Mouse (Mus musculus) layer of hippocampus, adult 18-20 months (tissue): ENCODE data around the gene Cd300lf. TPM values are rescaled to one million over a fixed set of nuclear protein-coding genes. Genes with fewer than 3 reads are reported as not detected.

ENCODE experiments used
- DNase-seq, 2 experiments: peaks; one replicate each; pipeline ENCODE4 v3.0.0; 2022; ENCODE audit warnings: low spot score in 2 of 2
- long read RNA-seq: library from polyadenylated mRNA; stranded (forward); transcript quantifications from one replicate; pipeline ENCODE4 v2.0.0, GENCODE M21; 2021
- total RNA-seq, 2 experiments: library from RNA; stranded (reverse); gene quantifications; 2 replicates each; pipeline ENCODE4 v1.2.3; 2021

Cd300lf gene
- under 1 TPM; 0.45 to 0.51 TPM for total RNA-seq
- long read RNA-seq, partial matches to known transcripts, result 0 of 1 reads
- long read RNA-seq, other reads (novel, unspliced or antisense), result 0 of 1 reads

DNA sequence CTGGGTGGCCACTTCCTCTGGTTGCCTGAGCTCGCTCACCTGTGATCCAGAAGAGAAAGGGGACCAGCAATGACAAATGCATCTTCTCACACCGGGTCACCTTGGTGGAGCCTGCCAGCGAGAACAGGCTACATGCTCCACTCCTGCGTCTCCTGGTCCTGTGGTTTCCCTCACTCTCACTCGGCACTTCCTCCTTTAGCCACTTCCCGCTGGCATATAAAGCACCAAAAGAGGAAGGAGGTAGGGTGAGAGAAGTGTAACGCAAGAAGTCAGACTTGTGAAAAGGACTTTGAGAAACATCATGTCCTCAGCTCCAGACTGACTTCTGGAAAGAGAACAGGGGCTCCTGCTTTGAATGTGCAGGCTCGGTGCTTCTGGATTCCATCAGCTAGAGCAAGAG is at the start of gene Cd300lf:
TSS of gene Cd300lf (minus strand) at position 193 of the 400 bp plus-strand sequence.
- peak in 1 of 2 experiments; percentile 4 for DNase-seq

DNA sequence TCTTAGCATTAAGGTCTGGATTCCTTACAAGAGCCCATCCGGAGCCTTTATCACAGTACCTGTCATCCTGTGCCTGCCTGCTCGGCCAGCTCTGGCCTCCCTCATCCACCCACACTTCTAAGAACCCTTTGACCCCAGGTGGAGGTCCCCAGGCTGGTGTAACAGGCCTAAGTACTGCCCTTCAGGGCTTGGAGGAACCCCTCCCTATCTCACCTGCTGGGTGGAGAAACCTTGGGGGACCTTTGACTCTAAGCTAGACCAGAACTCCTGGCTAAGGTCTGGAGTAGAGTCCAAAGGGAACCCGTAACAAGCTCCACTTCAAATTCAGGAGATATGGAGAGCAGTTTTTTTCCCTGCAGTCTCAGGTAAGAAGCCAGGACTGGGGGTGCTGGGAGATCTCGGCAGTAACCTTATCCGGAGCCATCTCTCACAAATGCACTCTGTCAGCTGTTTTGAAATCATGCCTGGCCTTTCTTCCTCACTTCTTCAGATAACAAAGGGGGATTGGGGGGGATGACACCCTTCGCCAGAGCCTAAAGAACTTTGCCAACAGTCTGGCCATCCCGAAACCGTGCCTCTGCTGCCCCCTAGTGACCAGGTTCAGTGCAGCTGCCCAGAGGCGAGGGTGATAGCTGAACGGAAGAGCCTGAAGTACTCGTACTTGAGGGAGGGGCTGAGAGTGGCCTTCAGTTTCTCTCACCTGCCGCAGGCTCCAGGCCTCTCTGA is 48.3 kb upstream of the Cd300lf start:
- peak in 1 of 2 experiments; percentile 78 for DNase-seq

DNA sequence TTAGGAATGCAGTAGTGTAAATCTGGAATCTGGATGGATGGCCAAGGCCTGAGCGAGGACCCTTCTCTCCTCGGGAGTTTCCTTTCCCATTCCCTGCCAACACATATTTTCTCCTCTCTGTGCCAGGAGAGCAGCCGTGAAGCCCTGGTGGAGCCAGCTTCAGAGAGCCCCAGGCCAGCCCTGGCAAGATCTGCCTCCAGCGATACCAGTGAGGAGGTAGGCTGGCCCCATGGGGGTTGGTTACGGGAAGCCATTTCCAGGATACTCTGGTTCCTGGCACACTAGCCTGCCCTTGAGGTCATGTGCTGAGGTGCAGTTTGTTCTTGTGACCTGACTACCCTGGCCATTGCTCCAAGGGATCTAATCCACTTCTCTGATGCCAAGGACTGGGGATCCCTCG is 46.1 kb upstream of the Cd300lf start:
- no peak for DNase-seq

DNA sequence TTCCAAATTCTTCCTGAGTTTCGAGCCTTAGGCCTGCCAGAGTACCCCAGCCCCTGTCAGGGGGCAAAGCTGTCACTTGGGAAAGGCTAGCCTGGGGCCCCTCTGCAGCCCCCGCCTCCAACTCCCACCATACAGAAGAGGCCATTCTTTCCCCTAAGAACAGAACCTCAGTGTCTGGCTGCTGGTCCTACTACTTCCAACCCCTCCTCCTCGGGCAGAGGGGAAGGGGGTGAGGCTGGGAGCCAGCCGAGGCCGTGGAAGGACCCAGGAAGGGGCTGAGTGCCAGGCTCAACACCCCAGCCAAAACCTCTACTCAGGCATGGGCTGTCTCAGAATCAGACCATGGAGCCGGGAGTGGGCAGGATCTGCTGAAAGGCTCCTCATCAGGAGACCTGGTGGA is 45.4 kb upstream of the Cd300lf start:
- DNase-seq, result peak in 1 of 2 experiments; percentile 34

DNA sequence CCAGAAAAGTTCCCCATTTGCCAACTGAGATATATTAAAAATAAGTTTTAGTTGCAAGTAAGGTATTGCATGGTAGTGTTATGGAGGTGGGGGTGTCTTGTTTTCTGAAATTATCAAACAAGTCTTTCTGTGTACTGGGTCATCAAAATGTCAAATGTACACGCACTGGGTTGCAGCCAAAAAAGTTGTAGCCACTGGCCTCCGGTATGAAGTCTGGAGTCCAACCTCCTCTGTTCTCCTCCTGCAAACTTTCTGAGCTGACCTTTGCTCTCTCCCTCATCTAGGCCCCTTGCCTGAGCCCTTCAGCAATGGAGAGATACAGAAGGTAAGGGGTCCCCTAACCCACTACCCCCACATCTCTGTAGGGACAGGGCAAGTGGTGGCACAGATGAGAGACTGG is 45.0 kb upstream of the Cd300lf start:
- no peak for DNase-seq

DNA sequence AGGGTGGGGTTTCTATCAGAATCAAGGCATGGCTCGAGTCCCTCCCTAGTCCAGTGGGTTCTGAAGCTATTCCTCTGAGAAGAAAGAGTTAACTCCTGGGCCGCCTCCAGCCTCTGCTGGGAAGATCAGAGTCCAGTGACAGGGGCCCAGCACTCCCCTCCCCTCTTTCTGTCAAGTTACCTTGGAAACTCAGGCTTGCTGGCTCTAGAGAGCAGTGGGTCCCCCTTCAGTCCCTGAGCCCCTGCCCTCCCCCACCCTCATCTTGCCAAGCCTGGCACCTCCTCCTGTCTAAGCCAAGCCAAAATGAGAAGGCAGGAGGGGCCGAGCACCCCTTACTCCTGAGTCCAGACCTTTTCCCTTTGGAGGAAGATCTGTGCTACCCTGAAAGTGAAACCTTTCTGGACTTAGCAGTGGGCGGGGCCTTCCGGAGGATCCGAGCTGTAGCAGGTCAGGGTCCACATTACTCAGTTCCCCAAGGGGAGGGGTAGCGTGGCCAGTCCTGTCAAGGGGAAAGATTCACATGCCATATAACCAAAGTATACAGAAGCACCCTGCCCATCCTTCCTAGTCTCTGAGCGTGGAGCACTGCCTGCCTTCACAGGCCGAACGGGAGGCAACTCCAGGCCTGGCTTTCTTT is 43.9 kb upstream of the Cd300lf start:
- no peak for DNase-seq

DNA sequence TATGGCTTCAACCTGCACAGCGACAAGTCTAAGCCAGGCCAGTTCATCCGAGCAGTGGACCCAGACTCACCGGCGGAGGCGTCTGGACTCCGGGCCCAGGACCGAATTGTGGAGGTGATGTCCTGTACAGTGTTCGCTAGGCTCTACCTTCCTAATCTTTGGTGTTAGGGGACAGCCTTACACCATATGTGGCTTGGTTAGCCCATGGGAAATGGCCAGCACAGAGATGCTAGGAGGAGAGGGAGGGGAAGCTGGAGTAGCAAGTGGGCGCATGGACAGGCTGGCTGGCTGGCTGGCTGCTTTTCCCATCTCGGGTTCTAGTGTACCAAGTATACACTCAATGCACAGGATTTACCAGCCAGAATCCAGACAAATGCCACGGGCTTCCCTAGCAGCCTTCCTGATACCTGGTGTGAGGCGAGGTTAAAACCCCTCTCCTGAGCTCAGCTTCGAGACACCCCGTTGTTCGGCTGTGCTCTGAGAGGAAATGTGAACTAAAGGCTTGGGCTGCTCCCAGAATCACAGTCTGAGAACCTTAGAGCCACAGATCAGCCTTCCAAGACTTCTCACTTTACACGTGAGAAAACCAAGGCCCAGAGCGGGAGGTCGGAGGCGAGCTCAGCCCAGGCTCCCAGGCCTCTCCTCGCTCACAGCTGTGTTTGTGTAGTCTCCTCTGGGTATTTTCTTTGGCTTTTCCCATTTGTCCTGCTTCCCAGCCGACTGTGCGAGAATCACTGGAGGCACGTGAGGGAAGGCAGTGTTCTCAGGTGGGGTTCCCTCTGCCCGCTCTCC is 42.8 kb upstream of the Cd300lf start:
- no peak for DNase-seq

DNA sequence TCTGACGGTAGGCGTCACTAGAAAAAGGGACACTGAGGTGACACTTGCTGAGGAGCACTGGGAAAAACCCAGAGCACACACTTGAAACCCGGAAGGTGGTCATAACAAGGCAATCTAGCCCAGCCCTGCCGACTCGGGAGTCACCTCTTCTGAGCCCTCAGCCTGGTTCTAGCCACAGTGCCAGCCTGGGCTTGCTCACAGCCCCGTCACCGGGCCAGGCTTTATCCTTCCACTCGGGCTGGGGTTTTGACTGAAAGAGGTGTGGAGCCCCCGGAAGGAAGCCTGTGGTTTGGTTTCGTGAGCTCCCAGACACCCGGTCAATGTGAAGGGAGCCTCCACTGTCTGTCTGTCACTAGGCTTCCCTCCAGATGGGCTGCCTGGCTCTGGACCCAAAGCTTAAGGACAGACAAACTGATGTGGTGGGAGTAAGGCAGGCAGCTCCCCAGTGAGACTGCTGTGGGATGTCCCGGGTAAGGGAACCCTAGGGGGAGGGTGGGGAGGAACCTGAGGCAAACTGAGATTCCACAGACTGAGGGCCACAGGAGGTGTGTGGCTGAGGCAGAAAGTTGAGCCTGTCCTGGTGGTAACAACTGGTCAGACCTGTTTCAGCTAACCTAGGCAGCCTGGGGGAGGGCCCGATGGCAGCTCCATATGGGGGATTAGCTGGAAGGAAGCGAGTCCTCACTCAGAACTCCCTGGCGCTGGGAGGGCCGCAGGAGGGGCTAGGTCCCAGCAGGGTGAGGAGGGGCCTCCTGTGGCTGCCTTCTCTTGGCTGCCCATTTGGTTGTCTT is 40.0 kb upstream of the Cd300lf start:
- no peak for DNase-seq

DNA sequence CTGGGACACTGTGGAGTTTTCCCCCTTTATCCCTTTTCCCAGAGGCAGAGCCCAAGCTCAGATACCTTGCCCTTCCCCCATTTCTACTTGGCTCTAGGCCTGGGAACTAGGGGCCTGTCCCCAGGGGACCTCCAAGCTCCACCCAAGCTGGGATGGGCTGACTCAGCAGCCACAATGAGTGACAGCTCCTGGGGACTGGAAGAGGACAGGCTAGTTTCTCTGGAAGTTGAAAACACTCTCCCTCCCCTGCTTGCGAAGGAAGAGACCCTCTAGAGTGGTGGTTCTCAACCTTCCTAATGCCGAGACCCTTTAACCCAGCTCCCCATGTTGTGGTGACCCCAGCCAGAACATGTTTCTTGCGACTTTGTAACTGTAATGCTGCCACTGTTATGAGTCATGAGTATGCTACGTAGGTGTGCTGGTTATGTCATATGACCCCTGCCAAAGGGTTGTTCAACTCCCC is 39.1 kb upstream of the Cd300lf start:
- no peak for DNase-seq

DNA sequence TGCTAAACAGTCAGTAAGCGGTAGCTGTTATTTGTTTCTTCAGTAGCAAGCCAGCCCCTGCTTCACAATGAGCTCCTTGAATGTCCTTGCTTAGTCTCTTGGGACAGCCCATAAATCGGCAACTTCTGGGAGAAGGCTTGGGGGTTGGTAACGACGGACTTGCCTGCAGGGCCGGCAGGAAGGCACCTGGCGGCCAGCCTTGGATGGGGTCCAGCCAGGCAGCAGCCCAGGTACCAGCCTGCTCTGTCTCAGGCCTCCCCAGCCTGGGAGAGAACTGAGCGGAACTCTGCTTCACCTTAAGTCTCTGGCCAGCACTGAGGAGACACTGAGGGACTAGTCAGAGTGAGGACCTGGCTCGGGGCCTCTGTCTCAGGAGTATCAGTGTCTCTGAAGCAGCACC is 37.3 kb upstream of the Cd300lf start:
- DNase-seq, result no peak

DNA sequence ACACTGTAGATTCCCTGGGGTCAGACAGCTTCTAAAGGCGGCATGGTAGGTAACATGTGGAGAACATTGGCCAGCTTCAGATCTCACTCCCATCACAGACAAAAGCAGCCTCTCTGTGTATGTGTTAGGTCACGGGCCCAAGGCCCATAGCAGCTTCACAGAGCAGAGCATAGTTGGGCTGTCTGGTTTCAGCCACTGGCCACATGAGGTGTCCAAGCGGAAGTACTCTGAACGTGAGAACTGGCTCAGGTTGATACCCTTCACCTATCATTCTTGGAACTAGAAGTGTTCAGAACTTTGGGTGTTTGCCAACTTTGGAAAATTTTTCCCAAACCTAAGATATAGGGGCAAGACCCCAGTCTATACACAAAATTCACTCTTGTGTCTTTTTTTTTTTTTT is 35.6 kb upstream of the Cd300lf start:
- no peak for DNase-seq

DNA sequence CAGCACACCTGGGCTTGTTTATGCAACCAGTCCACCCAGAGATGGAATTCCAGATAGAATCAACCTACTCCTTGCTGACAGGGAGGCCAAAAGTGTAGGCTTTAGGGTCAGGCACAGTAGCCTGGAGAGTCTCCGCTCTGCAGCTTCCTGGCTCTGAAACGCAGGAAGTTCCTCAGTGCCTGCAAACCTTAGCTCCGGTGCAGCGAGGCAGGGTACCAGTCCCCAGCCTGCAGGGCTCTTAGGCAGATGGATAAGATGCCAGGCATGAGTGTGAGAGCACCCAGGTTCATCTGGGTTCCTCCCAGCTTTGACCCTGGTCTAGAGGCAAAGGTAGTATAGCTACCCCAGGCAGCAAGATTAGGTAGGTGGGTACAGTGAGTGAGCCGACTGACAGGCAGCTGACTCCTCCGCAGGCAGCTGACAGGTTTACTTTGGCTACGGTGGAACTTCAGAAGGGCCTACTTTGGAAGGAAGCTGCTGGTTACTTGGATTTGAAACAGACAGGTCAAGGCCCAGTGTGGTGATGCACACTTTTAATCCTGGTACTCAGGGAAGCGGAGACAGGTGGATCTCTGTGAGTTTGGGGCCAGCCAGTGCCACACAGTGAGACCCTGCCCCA is 33.9 kb upstream of the Cd300lf start:
- DNase-seq, result no peak

DNA sequence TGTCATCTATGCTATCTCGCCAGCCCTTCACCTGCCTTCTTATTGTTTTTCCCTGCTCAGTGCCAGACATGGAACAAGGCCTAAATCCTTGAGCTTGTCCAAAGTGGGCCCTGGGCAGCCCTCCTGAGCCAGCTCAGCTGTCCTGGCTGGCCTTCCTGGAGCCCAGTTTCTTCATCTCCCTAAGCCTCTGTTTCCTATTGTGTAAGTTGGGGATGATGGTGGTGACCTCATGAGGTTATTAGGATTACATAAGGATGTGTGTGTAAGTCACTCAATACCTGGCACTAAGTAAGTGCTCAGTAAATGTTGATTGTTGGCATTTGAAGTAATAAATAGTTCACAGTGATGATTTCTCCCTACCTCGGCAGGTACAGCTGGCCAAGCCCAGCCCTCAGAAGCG is 33.0 kb upstream of the Cd300lf start:
- no peak for DNase-seq

DNA sequence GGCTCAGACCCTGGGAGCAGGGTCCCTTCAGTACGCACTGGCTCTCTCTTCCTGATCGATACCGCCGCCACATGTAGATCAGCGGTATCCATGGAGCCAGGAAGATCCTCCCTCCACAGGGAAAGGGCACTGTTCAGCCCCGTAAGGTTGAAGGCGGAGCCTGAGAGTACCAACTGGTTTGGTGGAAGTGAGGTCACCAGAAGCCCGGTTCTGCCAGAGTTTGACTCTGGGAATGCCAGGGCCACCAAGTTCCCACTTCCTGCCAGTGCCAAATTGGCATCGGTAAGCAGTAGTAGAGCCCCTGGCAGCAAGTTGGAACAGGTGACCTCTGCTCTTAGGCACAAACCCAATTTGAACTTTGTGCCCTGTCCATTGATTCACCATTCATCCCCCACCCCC is 31.2 kb upstream of the Cd300lf start:
- DNase-seq, result peak in 1 of 2 experiments; percentile 37

DNA sequence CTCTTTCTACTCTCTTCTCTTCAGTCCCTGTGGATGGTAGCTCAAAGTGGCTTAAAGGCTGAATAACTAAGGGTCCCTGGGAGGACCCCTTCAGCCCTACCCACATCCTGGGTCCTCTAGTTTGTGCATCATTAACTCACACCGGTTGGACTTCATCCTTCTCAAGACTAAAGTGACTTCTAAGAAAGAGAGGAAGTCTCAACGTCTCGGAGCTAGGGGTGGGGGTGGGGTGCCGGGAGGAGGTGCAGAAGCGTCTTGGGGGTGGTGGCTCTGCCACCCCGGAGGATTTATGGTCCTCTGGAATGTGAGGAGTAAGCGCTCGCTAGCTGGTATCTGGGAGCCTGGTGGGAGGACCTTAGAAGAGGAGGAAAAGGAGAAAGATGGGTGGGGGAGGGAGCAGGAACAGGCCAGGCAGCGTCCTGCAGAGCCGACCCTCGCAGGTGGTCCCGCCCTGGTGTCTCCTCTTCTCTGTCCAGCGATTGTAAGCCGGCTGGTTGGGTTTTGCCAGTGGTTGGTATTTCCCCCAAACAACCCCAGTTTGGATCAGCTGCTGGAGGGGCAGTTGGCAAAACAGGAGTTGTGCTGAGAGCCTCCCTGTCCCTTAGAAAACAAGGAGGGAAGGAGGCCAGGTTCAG is 30.7 kb upstream of the Cd300lf start:
- DNase-seq, result no peak

DNA sequence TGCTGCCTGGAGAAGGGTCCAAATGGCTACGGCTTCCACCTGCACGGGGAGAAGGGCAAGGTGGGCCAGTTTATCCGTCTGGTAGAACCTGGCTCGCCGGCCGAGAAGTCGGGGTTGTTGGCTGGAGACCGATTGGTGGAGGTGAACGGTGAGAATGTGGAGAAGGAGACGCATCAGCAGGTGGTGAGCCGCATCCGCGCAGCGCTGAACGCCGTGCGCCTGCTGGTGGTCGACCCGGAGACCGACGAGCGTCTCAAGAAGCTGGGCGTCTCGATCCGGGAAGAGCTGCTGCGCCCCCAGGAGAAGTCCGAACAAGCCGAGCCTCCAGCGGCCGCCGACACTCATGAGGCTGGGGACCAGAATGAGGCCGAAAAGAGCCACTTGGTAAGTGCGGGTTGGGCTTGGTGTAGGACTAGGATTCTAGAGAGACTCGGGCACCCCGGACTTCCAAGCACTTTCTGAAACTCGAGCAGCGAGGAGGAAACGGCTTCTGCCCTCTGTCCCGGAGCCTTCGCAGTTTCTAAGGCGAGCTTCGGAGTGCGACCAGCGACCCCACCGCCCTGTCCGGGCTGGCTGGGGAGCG is 29.9 kb upstream of the Cd300lf start:
- DNase-seq, result no peak

DNA sequence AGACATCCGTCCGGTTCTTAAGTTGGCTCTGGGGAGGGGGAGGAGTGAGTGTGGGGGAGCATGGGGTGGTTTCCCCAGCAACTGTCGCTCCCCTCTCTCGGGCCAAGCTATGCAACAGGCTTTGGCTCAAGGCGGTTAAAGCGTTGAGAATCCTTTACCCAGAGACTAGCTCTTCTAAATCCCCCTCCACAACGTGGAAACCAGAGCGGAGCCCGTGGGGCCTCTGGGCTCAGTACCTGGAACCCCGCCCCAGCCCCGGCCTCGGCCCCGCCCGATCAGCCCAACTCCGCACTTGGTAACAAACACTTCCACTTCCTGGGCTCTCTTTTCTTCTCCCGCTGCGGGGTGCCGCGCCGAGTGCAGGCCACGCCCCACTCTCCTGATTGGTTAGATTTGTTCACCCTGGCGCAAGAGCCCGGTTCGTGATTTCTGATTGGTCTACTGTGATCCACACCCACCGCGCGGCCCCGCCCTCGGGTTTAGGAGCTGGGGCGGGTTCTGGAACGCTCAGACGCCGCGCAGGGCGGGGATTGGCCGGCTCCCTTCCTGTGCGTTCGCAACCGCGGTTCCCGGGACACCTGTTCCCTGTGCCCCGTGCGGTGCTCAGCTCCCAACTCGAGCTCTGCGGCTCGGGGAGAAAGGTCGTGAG is 29.2 kb upstream of the Cd300lf start, which contains the start of gene Slc9a3r1:
TSS of gene Slc9a3r1 (plus strand) at position 510 of the 649 bp plus-strand sequence.
- DNase-seq, result peak; percentile 86 to 96

DNA sequence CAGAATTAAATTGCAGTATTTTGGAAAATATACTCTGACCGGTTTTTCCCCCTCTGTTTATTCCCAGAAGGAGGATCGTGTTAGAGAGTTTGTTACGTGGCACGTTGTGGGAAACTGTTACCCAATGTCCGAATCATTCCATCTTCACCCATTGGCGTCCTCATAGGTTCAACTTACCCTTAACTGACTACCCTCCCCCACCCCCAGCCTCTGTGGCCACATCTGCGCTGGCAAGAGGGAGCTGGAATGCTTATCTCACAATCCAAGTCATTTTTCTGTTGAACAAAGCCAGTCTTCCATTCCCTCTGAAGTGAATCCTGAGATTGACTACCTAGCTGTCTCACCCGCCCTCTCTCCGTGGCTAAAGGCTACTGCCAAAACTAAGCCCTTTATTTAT is 28.4 kb upstream of the Cd300lf start:
- no peak for DNase-seq

DNA sequence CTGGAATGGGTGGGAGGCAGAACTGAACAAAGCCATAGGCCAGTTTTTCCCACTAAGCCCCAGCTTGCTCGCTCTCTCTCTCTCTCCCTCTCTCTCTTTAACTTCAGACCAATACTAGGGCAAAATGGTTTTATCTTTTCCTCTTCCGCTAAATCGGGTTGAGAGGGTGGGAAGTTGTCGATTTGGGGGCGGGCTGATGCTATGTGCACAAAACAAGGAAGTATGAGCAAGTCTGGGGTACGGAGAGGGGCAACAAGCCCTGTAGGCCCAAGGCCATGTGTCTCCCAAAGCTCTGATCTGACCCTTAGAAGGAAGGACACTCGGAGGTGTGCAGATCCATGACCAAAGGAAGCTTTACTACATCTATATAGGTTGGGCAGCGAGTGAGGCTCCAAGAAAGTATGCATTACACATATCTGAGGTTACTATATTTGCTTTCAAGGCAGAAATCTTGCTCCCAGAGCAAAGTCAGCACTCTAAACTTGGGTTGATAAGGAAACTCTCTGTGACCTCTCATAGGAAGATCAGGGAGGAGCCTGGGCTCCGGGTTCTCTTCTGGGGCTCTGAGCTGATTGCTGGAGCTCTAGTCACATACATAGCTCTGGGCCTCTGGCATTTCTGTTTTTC is 27.9 kb upstream of the Cd300lf start:
- no peak for DNase-seq
